Mouse (Mus musculus): ENCODE data around the gene Car2.

Car2 gene

GRCm38 (mm10) chr3:14950031-14950430 lies 64.0 kb downstream of the Car2 start:
- DNase-seq, result peak; percentile 69 to 80
